Mouse (Mus musculus) stomach, embryonic 16.5 days (tissue): ENCODE data around the gene Dock2. TPM values are rescaled to one million over a fixed set of nuclear protein-coding genes. Genes with fewer than 3 reads are reported as not detected.
"Not testable (repeated sequence)": the region's sequence is repeated elsewhere in the genome, so short reads cannot be mapped to it uniquely, and the experiment has no call there.

Experiments used
- ATAC-seq: fragments of 200-750 bp; cut with Nextera tagmentation; 2 replicates; pipeline ENCODE4 v1.8.0; 2017; ENCODE audit warnings: moderate number of reproducible peaks, moderate TSS enrichment; ENCODE audit not compliant: insufficient read depth, low FRiP score
- H3K27ac ChIP-seq: fragments of 300-500 bp; sonication (generic); 2 replicates; pipeline ENCODE4 v1.5.1; 2014; ENCODE audit warnings: low read length
- H3K27me3 ChIP-seq: fragments of 300-500 bp; sonication (generic); 2 replicates; pipeline ENCODE4 v1.6.1; 2014; ENCODE audit warnings: low read length, control low read depth, mixed read lengths; ENCODE audit not compliant: control insufficient read depth, insufficient read depth
- H3K36me3 ChIP-seq: fragments of 300-500 bp; sonication (generic); 2 replicates; pipeline ENCODE4 v1.6.1; 2014; ENCODE audit warnings: low read length; ENCODE audit not compliant: control insufficient read depth, insufficient read depth
- H3K4me1 ChIP-seq: fragments of 300-500 bp; sonication (generic); 2 replicates; pipeline ENCODE4 v1.6.1; 2014; ENCODE audit warnings: low read length, control low read depth, mixed read lengths; ENCODE audit not compliant: control insufficient read depth, insufficient read depth
- H3K4me2 ChIP-seq: fragments of 300-500 bp; sonication (generic); 2 replicates; pipeline ENCODE4 v1.6.1; 2014; ENCODE audit warnings: low read depth, low read length, mixed read lengths
- H3K4me3 ChIP-seq: fragments of 300-500 bp; sonication (generic); replicated peaks from 2 replicates; pipeline ENCODE4 v1.5.1; 2014; ENCODE audit warnings: mild to moderate bottlenecking, low read length
- H3K9ac ChIP-seq: fragments of 300-500 bp; sonication (generic); 2 replicates; pipeline ENCODE4 v1.6.1; 2014; ENCODE audit warnings: low read length
- H3K9me3 ChIP-seq: fragments of 300-500 bp; sonication (generic); replicated peaks from 2 replicates; pipeline ENCODE4 v1.6.1; 2016; ENCODE audit warnings: low read length, control low read depth; ENCODE audit not compliant: control insufficient read depth
- WGBS: fragments of 180-500 bp; shearing (Covaris S2); extraction: QIAGEN DNeasy Blood & Tissue Kit; methylation state at CpG from one replicate; pipeline ENCODE4 v1.1.7; 2014; 5-methylcytosine and 5-hydroxymethylcytosine counted together
- polyA plus RNA-seq: library from polyadenylated mRNA; unstranded; fragments of >200 nt; fragmentation: Nextera tagmentation; extraction: Ambion mirVana; gene quantifications from 2 replicates; pipeline ENCODE4 v1.2.1, GENCODE M21; 2015

Dock2 gene
- 2.3 and 2.9 TPM in 2 replicates for polyA plus RNA-seq

- WGBS: 74% methylated on average over 12 of the region's 12 CpGs
- peak within 1 kb of the TSS; percentile 1; the same call in 1 of the 2 replicates for H3K4me3 ChIP-seq
- no peak within 1 kb of the TSS for H3K9ac ChIP-seq
- ATAC-seq: no peak
- no peaks in the 10 kb centered on the region for H3K27me3 ChIP-seq
- H3K36me3 ChIP-seq: no peaks in the 10 kb centered on the region
- 0 out of 2 replicates have a peak within 1 kb of the TSS, but pooled peaks have one; percentile 25 for H3K4me2 ChIP-seq
- no peaks in the 10 kb centered on the region for H3K4me1 ChIP-seq
- H3K9me3 ChIP-seq: no peaks in the 10 kb centered on the region
- H3K27ac ChIP-seq: no peak within 1 kb of the TSS
Measured at GRCm38 (mm10) chr11:34783587-34784043, at the start of gene Dock2. Gene Dock2 (minus strand): TSS chr11:34783892.

DNA sequence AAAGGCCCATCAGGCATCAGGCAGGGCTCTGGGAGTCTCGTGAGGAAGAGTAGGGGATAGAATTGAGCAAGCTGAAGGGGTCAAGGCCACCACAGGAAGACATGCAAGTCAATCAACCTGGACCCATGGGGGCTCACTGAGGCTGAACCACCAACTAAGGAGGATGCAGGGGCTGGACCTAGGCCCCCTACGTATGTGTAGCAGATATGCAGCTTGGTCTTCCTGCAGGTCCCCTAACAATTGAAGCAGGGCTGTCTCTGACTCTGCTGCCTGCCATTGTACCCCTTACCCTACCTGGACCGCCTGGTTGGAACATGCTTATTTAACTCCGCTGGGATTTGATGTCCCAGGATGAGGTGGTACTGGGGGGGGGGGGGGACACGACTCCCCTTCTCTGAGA lies 49.0 kb upstream of the Dock2 start:
- WGBS: 12% methylated on average over 4 of the region's 5 CpGs
- no peaks in the 10 kb centered on the region for H3K9me3 ChIP-seq
- no peak overlapping the region for H3K27ac ChIP-seq
- H3K9ac ChIP-seq: peak overlapping the region; percentile 89
- H3K36me3 ChIP-seq: peaks cover 5% of the 10 kb centered on the region; the same call in 1 of the 2 replicates
- ATAC-seq: no peak
- peak overlapping the region; percentile 86 for H3K4me3 ChIP-seq
- peak overlapping the region; percentile 72 for H3K4me2 ChIP-seq
- no peaks in the 10 kb centered on the region for H3K27me3 ChIP-seq
- peaks cover 9% of the 10 kb centered on the region for H3K4me1 ChIP-seq

DNA sequence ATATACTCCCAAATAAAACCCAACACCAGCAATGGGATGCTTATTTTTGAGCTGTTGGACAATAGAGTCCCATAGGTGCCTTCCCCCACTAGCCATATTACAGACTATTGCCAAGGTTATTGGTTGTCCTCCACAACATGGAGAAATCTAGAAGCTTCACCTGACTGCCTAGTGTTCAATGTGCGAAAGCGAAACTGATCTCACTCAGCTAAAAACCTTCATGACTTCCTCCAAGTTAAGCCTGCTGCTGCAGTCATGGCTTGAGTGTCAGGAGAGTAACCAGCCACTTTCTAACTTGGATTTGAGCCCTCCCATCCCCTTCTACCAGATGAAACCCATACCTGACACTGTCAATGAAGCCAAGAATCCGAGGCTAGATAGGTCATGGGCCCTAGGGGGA lies 44.1 kb upstream of the Dock2 start:
- no peak for ATAC-seq
- Histone ChIP-seq H3K36me3 (peaks cover 9% of the 10 kb centered on the region), H3K4me3 (no peak overlapping the region), H3K27ac (no peak overlapping the region), H3K4me2 (no peak overlapping the region), H3K27me3 (no peaks in the 10 kb centered on the region), H3K9me3 (no peaks in the 10 kb centered on the region), H3K9ac (no peak overlapping the region), H3K4me1 (peaks cover 5% of the 10 kb centered on the region)
- 91% methylated on average over 3 of the region's 3 CpGs for WGBS

- Histone ChIP-seq H3K36me3 (peaks cover 9% of the 10 kb centered on the region), H3K9ac (no peak overlapping the region), H3K27ac (no peak overlapping the region), H3K4me3 (no peak overlapping the region), H3K4me2 (no peak overlapping the region), H3K9me3 (no peaks in the 10 kb centered on the region), H3K4me1 (no peaks in the 10 kb centered on the region), H3K27me3 (no peaks in the 10 kb centered on the region)
- ATAC-seq: no peak
- 79% methylated on average over 2 of the region's 2 CpGs for WGBS
Measured at GRCm38 (mm10) chr11:34826940-34827339, 43.2 kb upstream of the Dock2 start.

GRCm38 (mm10) chr11:34824791-34825190 lies 41.1 kb upstream of the Dock2 start:
- H3K36me3 ChIP-seq: peaks cover 9% of the 10 kb centered on the region
- WGBS: 88% methylated on average over 4 of the region's 4 CpGs

GRCm38 (mm10) chr11:34814767-34815166 lies 31.1 kb upstream of the Dock2 start:
- H3K4me2 ChIP-seq: no peak overlapping the region
- WGBS: 9% methylated on average over 2 of the region's 2 CpGs
- H3K27ac ChIP-seq: no peak overlapping the region
- ATAC-seq: no peak
- no peaks in the 10 kb centered on the region for H3K9me3 ChIP-seq
- H3K27me3 ChIP-seq: no peaks in the 10 kb centered on the region
- no peak overlapping the region for H3K4me3 ChIP-seq
- no peaks in the 10 kb centered on the region for H3K36me3 ChIP-seq
- no peak overlapping the region for H3K9ac ChIP-seq
- no peaks in the 10 kb centered on the region for H3K4me1 ChIP-seq

More at GRCm38 (mm10) chr11:34824791-34825190, 41.1 kb upstream of the Dock2 start:
- ATAC-seq: no peak
- H3K9ac ChIP-seq: no peak overlapping the region
- H3K4me2 ChIP-seq: no peak overlapping the region
- no peaks in the 10 kb centered on the region for H3K9me3 ChIP-seq
- H3K27ac ChIP-seq: no peak overlapping the region
- no peak overlapping the region for H3K4me3 ChIP-seq
- no peaks in the 10 kb centered on the region for H3K4me1 ChIP-seq
- H3K27me3 ChIP-seq: no peaks in the 10 kb centered on the region

DNA sequence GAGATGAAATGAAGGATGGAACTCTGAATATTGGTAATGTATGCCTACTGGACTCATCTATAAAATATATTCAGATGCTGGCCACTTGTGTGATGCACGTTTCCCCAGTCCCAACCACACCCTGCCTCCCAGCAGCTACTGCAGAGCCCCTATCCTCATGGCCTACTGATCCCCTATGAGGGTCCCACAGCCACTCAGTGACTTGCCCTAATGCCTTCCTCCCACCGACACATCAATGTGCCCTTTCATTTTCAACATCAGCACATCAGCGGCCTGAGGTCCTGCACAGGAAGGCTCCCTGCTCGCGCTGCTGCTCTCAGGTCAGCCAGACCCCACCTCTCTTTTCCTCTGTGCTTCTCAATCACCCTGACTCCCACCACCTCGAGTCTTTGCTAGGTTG lies 30.6 kb upstream of the Dock2 start:
- Histone ChIP-seq H3K27ac (no peak overlapping the region), H3K9ac (no peak overlapping the region), H3K4me3 (no peak overlapping the region), H3K27me3 (no peaks in the 10 kb centered on the region), H3K4me2 (no peak overlapping the region), H3K4me1 (no peaks in the 10 kb centered on the region), H3K36me3 (no peaks in the 10 kb centered on the region), H3K9me3 (no peaks in the 10 kb centered on the region)
- 88% methylated on average over 6 of the region's 6 CpGs for WGBS
- no peak for ATAC-seq

GRCm38 (mm10) chr11:34805026-34805425 lies 21.3 kb upstream of the Dock2 start:
- not testable (repeated sequence) for H3K9me3 ChIP-seq, H3K4me3 ChIP-seq, H3K4me2 ChIP-seq, H3K36me3 ChIP-seq, H3K27me3 ChIP-seq, H3K4me1 ChIP-seq, H3K9ac ChIP-seq, ATAC-seq, H3K27ac ChIP-seq
- 76% methylated on average over 4 of the region's 4 CpGs for WGBS

GRCm38 (mm10) chr11:34798066-34798465 lies 14.4 kb upstream of the Dock2 start:
- ATAC-seq, H3K27ac ChIP-seq, H3K4me2 ChIP-seq, H3K9me3 ChIP-seq, H3K36me3 ChIP-seq, H3K4me3 ChIP-seq, H3K9ac ChIP-seq, H3K4me1 ChIP-seq, H3K27me3 ChIP-seq: not testable (repeated sequence)
- 39% methylated on average over 8 of the region's 8 CpGs for WGBS
